Comparison of ENCODE assay signal across 8 mouse cellular contexts in genomic region chr10:69594186-69595131, GRCm38 (mm10).
A peak's percentile ranks its signal among the peaks of the same experiment; 100 is the strongest.
DNase-seq lines count a peak whose midpoint lies in the region; ATAC-seq lines count a peak whose summit lies in the region.
"Had no signal": no experiment of that assay in that cellular context is flagged by ENCODE, and none has a peak within 500 bp of the region (broad histone marks: within the 10 kb centered on the region; RNA-seq: fewer than 3 reads in every experiment).

No protein-coding gene starts in this region.

- H3K27me3 ChIP-seq in intestine, embryonic 15.5 days (replicated peaks): no peaks in the 10 kb centered on the region
- H3K27me3 ChIP-seq in neural tube, embryonic 15.5 days (replicated peaks): no peaks in the 10 kb centered on the region
- H3K27me3 ChIP-seq: liver, embryonic 13.5 days had no signal

- H3K36me3 ChIP-seq in intestine, embryonic 15.5 days: no peaks in the 10 kb centered on the region
- 0 out of 2 replicates have a peak, but pooled peaks cover 6% of the 10 kb centered on the region for H3K36me3 ChIP-seq in neural tube, embryonic 15.5 days
- H3K36me3 ChIP-seq: liver, embryonic 13.5 days had no signal

- H3K4me1 ChIP-seq in intestine, embryonic 15.5 days (replicated peaks): peaks cover 5% of the 10 kb centered on the region; the same call in 1 of the 2 replicates
- H3K4me1 ChIP-seq in neural tube, embryonic 15.5 days: peaks cover 21% of the 10 kb centered on the region
- H3K4me1 ChIP-seq: liver, embryonic 13.5 days had no signal

- peak; percentile 36 for DNase-seq in adrenal gland, adult 8-10 months
- DNase-seq in cerebellum, adult 11-12 months: peak; percentile 87
- DNase-seq in gastrocnemius, postnatal 10 days: peak; percentile 75
- DNase-seq in left cerebral cortex, postnatal 10 days (ENCODE audit: extremely low spot score in 1 of 2, low spot score in 2 of 2): peak; percentile 84 to 85
- no peak for DNase-seq in B cell, adult 2 months
- DNase-seq: liver, embryonic 13.5 days had no signal

- H3K27ac ChIP-seq in intestine, embryonic 15.5 days: no peak overlapping the region
- H3K27ac ChIP-seq in neural tube, embryonic 15.5 days (replicated peaks): peak overlapping the region; percentile 72
- H3K27ac ChIP-seq: liver, embryonic 13.5 days had no signal

- no peak overlapping the region for H3K9ac ChIP-seq in intestine, embryonic 15.5 days
- H3K9ac ChIP-seq in neural tube, embryonic 15.5 days (replicated peaks): no peak overlapping the region
- H3K9ac ChIP-seq: liver, embryonic 13.5 days had no signal

- WGBS in intestine, embryonic 15.5 days: 38% methylated on average over 15 of the region's 15 CpGs
- 30% methylated on average over 15 of the region's 15 CpGs for WGBS in neural tube, embryonic 15.5 days

- H3K4me3 ChIP-seq in intestine, embryonic 15.5 days (replicated peaks): no peak overlapping the region
- H3K4me3 ChIP-seq in neural tube, embryonic 15.5 days (replicated peaks): no peak overlapping the region
- H3K4me3 ChIP-seq: liver, embryonic 13.5 days had no signal

- intact Hi-C loops in left cerebral cortex, postnatal 10 days (cut with DNase I): no loop called here

- no peaks in the 10 kb centered on the region for H3K9me3 ChIP-seq in intestine, embryonic 15.5 days
- H3K9me3 ChIP-seq in neural tube, embryonic 15.5 days (replicated peaks): no peaks in the 10 kb centered on the region
- H3K9me3 ChIP-seq: liver, embryonic 13.5 days had no signal

- ATAC-seq in intestine, embryonic 15.5 days: peak; percentile 71
- peak; percentile 68 for ATAC-seq in neural tube, embryonic 15.5 days (ENCODE audit: low FRiP score)

- peak overlapping the region; percentile 12; the same call in 1 of the 2 replicates for H3K4me2 ChIP-seq in intestine, embryonic 15.5 days (replicated peaks)
- peak overlapping the region; percentile 38 for H3K4me2 ChIP-seq in neural tube, embryonic 15.5 days
- H3K4me2 ChIP-seq: liver, embryonic 13.5 days had no signal

Comparison
In these comparisons a context has a peak if more than half of its experiments do, and no peak if none do; other contexts are left out.
1. DNase-seq: peak in adrenal gland, adult 8-10 months (single experiment), cerebellum, adult 11-12 months (single experiment), gastrocnemius, postnatal 10 days (single experiment) and left cerebral cortex, postnatal 10 days (2 of 2); none in B cell, adult 2 months (0 of 2).